Mouse (Mus musculus) lung, postnatal 0 days (tissue): ENCODE results near the gene Schip1.
A peak's percentile ranks its signal among the peaks of the same experiment; 100 is the strongest.

Experiments
- CTCF ChIP-seq: IDR thresholded peaks from 2 replicates; pipeline ENCODE4 v1.5.1; 2016; ENCODE audit warnings: antibody characterized with exemption, mild to moderate bottlenecking
- EP300 ChIP-seq: IDR thresholded peaks from 2 replicates; pipeline ENCODE4 v1.6.1; 2016; ENCODE audit warnings: antibody characterized with exemption, mild to moderate bottlenecking, control low read depth

GRCm38 (mm10) chr3:68493586-68494295 is 429.1 kb downstream of the Schip1 start:
- TF ChIP-seq CTCF (peak; percentile 50), EP300 (no peak)
